Mouse (Mus musculus): ENCODE measurements around the gene Muc3.

Muc3 gene

GRCm38 (mm10) chr5:137096037-137096436 is 53.1 kb downstream of the Muc3 start:
- in situ Hi-C loops (cut with MboI, MseI) = no loop called here

- in situ Hi-C loops (cut with MboI, MseI) = no loop called here
These were observed 54.0 kb downstream of the Muc3 start for GRCm38 (mm10) chr5:137095135-137095534.

DNA sequence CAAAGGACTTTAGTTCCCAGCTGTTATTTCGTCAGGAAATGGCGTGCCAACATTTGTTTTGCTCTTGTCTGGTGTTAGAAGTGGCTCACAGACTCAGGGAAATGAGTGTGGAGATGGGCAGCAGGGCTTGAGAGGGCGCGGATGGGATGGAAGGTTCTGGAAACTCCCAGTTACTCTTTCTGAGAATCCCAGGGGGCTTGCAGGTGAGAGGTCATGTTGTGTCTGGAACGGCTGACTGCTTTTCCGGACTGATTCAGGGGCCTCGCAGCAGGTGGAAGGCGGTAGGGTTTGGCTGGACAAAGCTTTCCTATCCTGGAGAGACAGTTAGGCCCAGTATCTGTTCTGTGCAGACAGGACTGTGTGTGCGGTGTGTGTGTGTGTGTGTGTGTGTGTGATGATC is 55.4 kb downstream of the Muc3 start:
- in situ Hi-C loops (cut with MboI, MseI) = no loop called here

- in situ Hi-C loops (cut with MboI, MseI) = no loop called here
These were observed 57.6 kb downstream of the Muc3 start for GRCm38 (mm10) chr5:137091560-137091959.

DNA sequence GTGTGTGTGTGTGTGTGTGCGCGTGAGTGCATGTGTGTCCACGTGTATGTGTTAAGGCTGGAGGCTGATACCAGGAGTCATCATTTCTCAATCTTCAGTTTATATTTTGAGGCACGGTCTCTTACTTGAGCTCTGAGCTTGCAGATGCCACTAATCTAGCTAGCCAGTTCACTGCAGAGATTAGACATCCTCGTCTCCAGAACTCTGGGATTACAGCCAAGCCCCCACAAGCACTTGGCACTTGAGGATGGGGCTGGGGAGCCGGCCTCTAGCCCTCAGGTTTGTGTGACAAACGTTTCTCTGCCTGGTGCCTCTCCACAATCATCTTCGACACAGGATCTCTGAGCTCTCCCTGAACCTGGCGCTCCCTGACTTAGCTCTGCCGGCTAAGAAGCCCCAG is 58.3 kb downstream of the Muc3 start:
- in situ Hi-C loops (cut with MboI, MseI) = no loop called here

DNA sequence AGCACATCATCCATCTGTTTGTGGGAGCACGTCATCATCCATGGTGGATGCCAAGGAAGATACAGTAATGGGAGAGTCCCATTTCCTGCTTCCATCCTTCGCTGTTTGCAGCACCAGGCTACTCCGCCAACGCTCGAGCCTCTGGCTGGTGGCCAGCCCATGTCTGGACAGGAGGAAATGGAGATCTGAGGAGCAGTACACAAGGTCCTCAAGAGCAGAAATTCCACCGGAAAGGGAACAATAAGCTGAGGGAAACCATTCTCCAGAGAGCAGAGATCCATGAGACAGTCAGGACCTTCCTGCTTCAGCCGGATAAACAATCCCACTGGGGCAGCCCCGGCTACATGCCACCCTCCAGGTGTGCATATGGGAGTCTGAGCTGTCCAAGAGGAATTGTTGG is 61.7 kb downstream of the Muc3 start:
- in situ Hi-C loops (cut with MboI, MseI) = no loop called here

DNA sequence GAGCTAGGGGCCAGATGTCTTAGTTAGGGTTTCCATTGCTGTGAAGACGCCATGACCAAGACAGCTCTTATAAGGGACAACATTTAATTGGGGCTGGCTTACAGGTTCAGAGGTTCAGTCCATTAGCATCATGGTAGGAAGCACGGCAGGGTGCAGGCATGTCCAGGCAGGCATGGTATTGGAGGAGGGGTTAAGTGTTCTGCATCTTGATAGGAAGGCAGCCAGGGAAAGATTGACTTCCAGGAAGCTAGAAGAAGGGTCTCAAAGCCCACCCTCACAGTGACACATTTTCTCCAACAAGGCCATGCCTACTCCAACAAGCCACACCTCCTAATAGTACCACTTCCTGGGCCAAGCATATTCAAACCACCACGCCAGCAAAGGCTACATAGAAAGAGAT is 63.4 kb downstream of the Muc3 start:
- in situ Hi-C loops (cut with MboI, MseI) = no loop called here

DNA sequence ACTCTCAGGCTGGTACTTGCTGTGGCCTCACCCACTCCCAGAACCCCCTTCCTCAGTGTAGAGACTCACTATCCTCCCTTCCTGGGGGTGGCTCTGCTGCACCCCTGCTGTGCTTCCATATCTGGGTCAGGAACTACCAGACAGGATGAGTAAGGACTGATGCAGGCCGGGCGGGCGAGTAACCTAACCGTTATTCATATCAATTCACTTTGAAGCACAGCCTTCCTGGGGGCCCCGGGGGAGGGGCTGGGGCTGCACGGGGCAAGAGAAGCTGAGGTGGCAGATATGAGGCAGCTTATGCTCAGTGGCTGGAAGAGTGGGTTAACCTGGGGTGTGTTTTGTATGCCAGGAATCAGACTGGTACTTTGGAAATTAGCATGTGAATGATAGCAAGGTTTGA is 64.1 kb downstream of the Muc3 start:
- in situ Hi-C loops (cut with MboI, MseI) = no loop called here
